ENCODE assay signal across 10 mouse cellular contexts in the genomic region with DNA sequence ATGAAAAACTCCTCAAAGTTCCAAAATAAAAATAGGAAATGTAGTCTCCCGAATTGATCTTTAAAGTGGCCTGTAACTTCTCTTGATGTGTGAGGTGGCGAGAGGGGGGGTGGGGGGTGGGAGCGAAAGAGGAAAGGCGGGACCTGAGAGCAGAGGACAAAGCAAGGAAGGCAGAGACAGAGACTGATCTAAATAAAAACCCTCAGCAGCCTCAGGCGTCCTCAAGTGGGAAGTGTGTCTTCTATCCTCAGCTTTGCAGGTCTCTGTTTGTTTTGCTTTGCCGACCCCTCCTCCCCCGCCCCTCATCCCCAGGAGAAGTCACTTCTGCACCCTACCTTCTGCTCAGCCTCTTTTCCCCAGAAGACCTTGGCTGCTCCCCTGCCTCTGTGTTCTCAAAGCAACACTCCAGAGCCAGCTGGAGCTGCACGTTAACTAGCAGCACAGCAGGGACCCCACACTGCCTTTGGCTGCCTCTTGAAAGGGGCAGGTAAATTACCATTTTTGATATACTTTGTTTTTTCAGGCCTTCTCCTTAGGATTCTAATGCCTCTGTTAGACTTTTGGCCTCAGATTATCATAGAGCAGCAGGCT.
A peak's percentile ranks its signal among the peaks of the same experiment; 100 is the strongest.
DNase-seq lines count a peak whose midpoint lies in the region; ATAC-seq and TF ChIP-seq lines count a peak whose summit lies in the region.
"Had no signal": no experiment of that assay in that cellular context is flagged by ENCODE, and none has a peak within 500 bp of the region (broad histone marks: within the 10 kb centered on the region; RNA-seq: fewer than 3 reads in every experiment).

No protein-coding gene starts in this region.

- H3K36me3 ChIP-seq in stomach, embryonic 14.5 days (ENCODE audit: control insufficient read depth, insufficient read depth, low read length), result no peaks in the 10 kb centered on the region
- no peaks in the 10 kb centered on the region for H3K36me3 ChIP-seq in stomach, postnatal 0 days (ENCODE audit: control insufficient read depth, insufficient read depth, low read length)
- H3K36me3 ChIP-seq in forebrain, embryonic 12.5 days (replicated peaks), result no peaks in the 10 kb centered on the region
- H3K36me3 ChIP-seq in limb, embryonic 11.5 days (ENCODE audit: control insufficient read depth, insufficient read depth, low read length), result no peaks in the 10 kb centered on the region
- H3K36me3 ChIP-seq: intestine, embryonic 15.5 days had no signal

- no peak for TF ChIP-seq CTCF in stomach, postnatal 0 days (IDR thresholded peaks at IDR 0.05; ENCODE audit: low read depth)

- H3K9ac ChIP-seq in stomach, embryonic 14.5 days (replicated peaks; ENCODE audit: low read depth, low read length), result no peak overlapping the region
- no peak overlapping the region for H3K9ac ChIP-seq in stomach, postnatal 0 days (ENCODE audit: low read length)
- H3K9ac ChIP-seq in forebrain, embryonic 12.5 days, result no peak overlapping the region
- H3K9ac ChIP-seq in limb, embryonic 11.5 days (ENCODE audit: low read length), result no peak overlapping the region
- H3K9ac ChIP-seq: intestine, embryonic 15.5 days had no signal

- H3K4me1 ChIP-seq in stomach, embryonic 14.5 days (ENCODE audit: control insufficient read depth, insufficient read depth, low read length), result no peaks in the 10 kb centered on the region
- H3K4me1 ChIP-seq in stomach, postnatal 0 days (replicated peaks; ENCODE audit: control insufficient read depth, insufficient read depth), result no peaks in the 10 kb centered on the region
- peaks cover 12% of the 10 kb centered on the region for H3K4me1 ChIP-seq in forebrain, embryonic 12.5 days
- no peaks in the 10 kb centered on the region for H3K4me1 ChIP-seq in limb, embryonic 11.5 days (ENCODE audit: control insufficient read depth, insufficient read depth, low read length)
- H3K4me1 ChIP-seq: intestine, embryonic 15.5 days had no signal

- DNase-seq in stomach, postnatal 0 days (ENCODE audit: low spot score), result no peak
- DNase-seq in limb, embryonic 11.5 days (ENCODE audit: low spot score), result no peak
- no peak for DNase-seq in layer of hippocampus, postnatal 25 days (ENCODE audit: extremely low spot score in 1 of 2, low spot score in 1 of 2)
- DNase-seq in urinary bladder, postnatal 4 days (ENCODE audit: low spot score in 2 of 2), result no peak
- no peak for DNase-seq in ovary, postnatal 36 days (ENCODE audit: low spot score)
- DNase-seq: kidney, postnatal 4 days had no signal

- H3K9me3 ChIP-seq in stomach, embryonic 14.5 days (ENCODE audit: control insufficient read depth, low read depth, low read length), result no peaks in the 10 kb centered on the region
- no peaks in the 10 kb centered on the region for H3K9me3 ChIP-seq in stomach, postnatal 0 days (ENCODE audit: control insufficient read depth, low read length)
- H3K9me3 ChIP-seq in forebrain, embryonic 12.5 days, result no peaks in the 10 kb centered on the region
- H3K9me3 ChIP-seq in limb, embryonic 11.5 days (ENCODE audit: control insufficient read depth, low read length), result no peaks in the 10 kb centered on the region
- H3K9me3 ChIP-seq: intestine, embryonic 15.5 days had no signal

- H3K27ac ChIP-seq in stomach, embryonic 14.5 days (ENCODE audit: low read length), result no peak overlapping the region
- no peak overlapping the region for H3K27ac ChIP-seq in stomach, postnatal 0 days (replicated peaks)
- peak overlapping the region; percentile 42; the same call in 1 of the 2 replicates for H3K27ac ChIP-seq in forebrain, embryonic 12.5 days
- no peak overlapping the region for H3K27ac ChIP-seq in limb, embryonic 11.5 days (replicated peaks; ENCODE audit: low read depth, low read length)
- H3K27ac ChIP-seq: intestine, embryonic 15.5 days had no signal

- no peaks in the 10 kb centered on the region for H3K27me3 ChIP-seq in stomach, embryonic 14.5 days (ENCODE audit: control insufficient read depth, insufficient read depth, low read length)
- no peaks in the 10 kb centered on the region for H3K27me3 ChIP-seq in stomach, postnatal 0 days (ENCODE audit: control insufficient read depth, insufficient read depth, low read length)
- H3K27me3 ChIP-seq in forebrain, embryonic 12.5 days, result 0 out of 2 replicates have a peak, but pooled peaks cover 3% of the 10 kb centered on the region
- no peaks in the 10 kb centered on the region for H3K27me3 ChIP-seq in limb, embryonic 11.5 days (ENCODE audit: control insufficient read depth, insufficient read depth, low read length)
- H3K27me3 ChIP-seq: intestine, embryonic 15.5 days had no signal

- H3K4me2 ChIP-seq in stomach, embryonic 14.5 days (replicated peaks; ENCODE audit: low read depth, low read length), result 0 out of 2 replicates have a peak overlapping the region, but pooled peaks have one; percentile 1
- no peak overlapping the region for H3K4me2 ChIP-seq in stomach, postnatal 0 days (replicated peaks; ENCODE audit: low read depth)
- 0 out of 2 replicates have a peak overlapping the region, but pooled peaks have one; percentile 24 for H3K4me2 ChIP-seq in forebrain, embryonic 12.5 days
- H3K4me2 ChIP-seq in limb, embryonic 11.5 days (ENCODE audit: low read depth, severe bottlenecking), result 0 out of 2 replicates have a peak overlapping the region, but pooled peaks have one; percentile 16
- H3K4me2 ChIP-seq: intestine, embryonic 15.5 days had no signal

- TF ChIP-seq EP300 in stomach, postnatal 0 days (optimal IDR thresholded peaks at IDR 0.05), result no peak

- 21% methylated on average over 8 of the region's 8 CpGs for WGBS in stomach, embryonic 14.5 days
- WGBS in stomach, postnatal 0 days, result 26% methylated on average over 8 of the region's 8 CpGs
- 5% methylated on average over 8 of the region's 8 CpGs for WGBS in forebrain, embryonic 12.5 days
- WGBS in limb, embryonic 11.5 days, result 7% methylated on average over 8 of the region's 8 CpGs

- no peak overlapping the region for H3K4me3 ChIP-seq in stomach, embryonic 14.5 days (ENCODE audit: low read depth, low read length)
- H3K4me3 ChIP-seq in stomach, postnatal 0 days (ENCODE audit: low read depth, low read length), result no peak overlapping the region
- no peak overlapping the region for H3K4me3 ChIP-seq in forebrain, embryonic 12.5 days (replicated peaks)
- H3K4me3 ChIP-seq in limb, embryonic 11.5 days (ENCODE audit: low read depth, low read length), result no peak overlapping the region
- H3K4me3 ChIP-seq: intestine, embryonic 15.5 days had no signal

- no peak for ATAC-seq in stomach, embryonic 14.5 days (ENCODE audit: insufficient number of reproducible peaks, insufficient read depth, low FRiP score, low read depth)
- ATAC-seq in stomach, postnatal 0 days (ENCODE audit: low FRiP score, low TSS enrichment), result no peak
- ATAC-seq in forebrain, embryonic 12.5 days (ENCODE audit: low FRiP score), result peak; percentile 77; the same call in 1 of the 2 replicates
- no peak for ATAC-seq in limb, embryonic 11.5 days (ENCODE audit: insufficient number of reproducible peaks, low FRiP score, low TSS enrichment, low read depth)
- ATAC-seq: activated CD4-positive, CD25-positive, alpha-beta regulatory T cell, adult 4 months; intestine, embryonic 15.5 days had no signal
